In the genomic region with DNA sequence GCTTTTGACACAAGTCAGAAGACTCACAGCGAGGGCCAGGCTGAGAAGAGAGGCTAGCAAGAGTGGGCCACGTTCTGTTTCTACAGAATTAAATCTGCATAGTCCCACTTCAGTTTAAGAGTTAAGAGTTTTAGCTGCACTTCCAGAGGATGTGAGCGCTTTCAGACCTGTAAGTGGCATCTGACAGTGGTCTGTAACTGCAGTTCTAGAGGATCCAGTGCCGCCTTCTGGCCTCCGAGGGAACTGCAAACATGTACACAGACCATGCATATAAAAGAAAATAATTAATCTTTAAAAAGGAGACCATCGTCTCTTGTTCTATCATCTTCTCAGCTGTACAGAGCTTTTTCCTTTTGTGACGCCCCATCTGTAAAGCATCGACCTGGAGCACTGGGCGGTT, we compare ENCODE assay signal across 8 mouse cellular contexts. TPM values are rescaled to one million over a fixed set of nuclear protein-coding genes. Genes with fewer than 3 reads are reported as not detected.
A peak's percentile ranks its signal among the peaks of the same experiment; 100 is the strongest.
DNase-seq lines count a peak whose midpoint lies in the region; ATAC-seq and TF ChIP-seq lines count a peak whose summit lies in the region.

No protein-coding gene starts in this region.

- peak; percentile 58; the same call in 1 of the 2 replicates for TF ChIP-seq CTCF in embryonic fibroblast, embryonic 13.5 days (IDR thresholded peaks at IDR 0.05; ENCODE audit: borderline replicate concordance, insufficient read depth, low read length)
- TF ChIP-seq CTCF in liver, postnatal 0 days (IDR thresholded peaks at IDR 0.05; ENCODE audit: low read depth), result peak; percentile 60

- H3K27ac ChIP-seq in intestine, embryonic 14.5 days (ENCODE audit: low read depth), result no peak overlapping the region
- H3K27ac ChIP-seq in intestine, embryonic 15.5 days, result no peak overlapping the region
- H3K27ac ChIP-seq in embryonic fibroblast, embryonic 13.5 days (ENCODE audit: insufficient read depth, low read length), result no peak overlapping the region
- H3K27ac ChIP-seq in liver, postnatal 0 days (ENCODE audit: low read depth), result no peak overlapping the region

- 27% methylated on average over 9 of the region's 9 CpGs for WGBS in intestine, embryonic 14.5 days
- 31% methylated on average over 9 of the region's 9 CpGs for WGBS in intestine, embryonic 15.5 days
- 36% methylated on average over 9 of the region's 9 CpGs for whole genome bisulfite sequencing in liver, postnatal 0 days (ENCODE audit: insufficient replicate concordance)

- H3K27me3 ChIP-seq in intestine, embryonic 14.5 days (replicated peaks; ENCODE audit: control insufficient read depth, insufficient read depth, low read length), result no peaks in the 10 kb centered on the region
- H3K27me3 ChIP-seq in intestine, embryonic 15.5 days (replicated peaks), result no peaks in the 10 kb centered on the region
- no peaks in the 10 kb centered on the region for H3K27me3 ChIP-seq in liver, postnatal 0 days (ENCODE audit: insufficient read depth, low read length)

- no peaks in the 10 kb centered on the region for H3K9me3 ChIP-seq in intestine, embryonic 14.5 days (ENCODE audit: control insufficient read depth, low read length)
- no peaks in the 10 kb centered on the region for H3K9me3 ChIP-seq in intestine, embryonic 15.5 days
- no peaks in the 10 kb centered on the region for H3K9me3 ChIP-seq in liver, postnatal 0 days (ENCODE audit: low read length)

- no peaks in the 10 kb centered on the region for H3K36me3 ChIP-seq in intestine, embryonic 14.5 days (ENCODE audit: control insufficient read depth, insufficient read depth, low read length)
- H3K36me3 ChIP-seq in intestine, embryonic 15.5 days, result no peaks in the 10 kb centered on the region
- no peaks in the 10 kb centered on the region for H3K36me3 ChIP-seq in liver, postnatal 0 days (replicated peaks; ENCODE audit: insufficient read depth, low read length)

- DNase-seq in intestine, embryonic 14.5 days (ENCODE audit: low spot score), result peak; percentile 70
- DNase-seq in 416B (ENCODE audit: low read depth) (peak; percentile 32), R1 (ENCODE audit: low read depth, low spot score) (peak; percentile 65)
- DNase-seq in liver, postnatal 0 days, result peak; percentile 46
- DNase-seq in thymus, postnatal 14 days, result peak; percentile 45

- TF ChIP-seq EP300 in liver, postnatal 0 days (IDR thresholded peaks at IDR 0.05; ENCODE audit: low read depth), result no peak

- no peaks in the 10 kb centered on the region for H3K4me1 ChIP-seq in intestine, embryonic 14.5 days (replicated peaks; ENCODE audit: control insufficient read depth, insufficient read depth, low read length)
- H3K4me1 ChIP-seq in intestine, embryonic 15.5 days (replicated peaks), result no peaks in the 10 kb centered on the region
- H3K4me1 ChIP-seq in embryonic fibroblast, embryonic 13.5 days (ENCODE audit: control insufficient read depth, insufficient read depth, low read length), result no peaks in the 10 kb centered on the region
- no peaks in the 10 kb centered on the region for H3K4me1 ChIP-seq in liver, postnatal 0 days (ENCODE audit: insufficient read depth)

- no peak for ATAC-seq in intestine, embryonic 14.5 days (replicated peaks; ENCODE audit: low FRiP score, low TSS enrichment, low read depth)
- ATAC-seq in intestine, embryonic 15.5 days, result no peak
- ATAC-seq in liver, postnatal 0 days, result no peak
- ATAC-seq in monocyte, adult 5-6 weeks (replicated peaks; ENCODE audit: insufficient number of reproducible peaks, low FRiP score, low TSS enrichment, poor library complexity, severe bottlenecking), result no peak

- no peak overlapping the region for H3K4me3 ChIP-seq in intestine, embryonic 14.5 days (ENCODE audit: low read depth, low read length)
- no peak overlapping the region for H3K4me3 ChIP-seq in intestine, embryonic 15.5 days (replicated peaks)
- H3K4me3 ChIP-seq in embryonic fibroblast, embryonic 13.5 days (ENCODE audit: insufficient read depth, low read length), result no peak overlapping the region
- no peak overlapping the region for H3K4me3 ChIP-seq in liver, postnatal 0 days (ENCODE audit: low read depth, low read length)

- H3K4me2 ChIP-seq in intestine, embryonic 14.5 days (ENCODE audit: low read length), result no peak overlapping the region
- no peak overlapping the region for H3K4me2 ChIP-seq in intestine, embryonic 15.5 days (replicated peaks)
- H3K4me2 ChIP-seq in liver, postnatal 0 days (ENCODE audit: low read depth, low read length), result no peak overlapping the region

- TF ChIP-seq POLR2A in embryonic fibroblast, embryonic 13.5 days (IDR thresholded peaks at IDR 0.05; ENCODE audit: low read depth, low read length), result no peak

- no peak overlapping the region for H3K9ac ChIP-seq in intestine, embryonic 14.5 days (ENCODE audit: low read length)
- no peak overlapping the region for H3K9ac ChIP-seq in intestine, embryonic 15.5 days
- H3K9ac ChIP-seq in liver, postnatal 0 days (replicated peaks), result no peak overlapping the region

RNA-seq across cellular contexts. Expression of a gene that starts 9.8 kb away (rescaled TPM):
- polyA plus RNA-seq in intestine, embryonic 14.5 days (2014; fragmentation: Nextera tagmentation; extraction: Ambion mirVana), result 1.1 and 1.2 TPM in 2 replicates
- polyA plus RNA-seq in intestine, embryonic 15.5 days (2015; fragmentation: Nextera tagmentation; extraction: Ambion mirVana), result 0.42 and 1.2 TPM in 2 replicates
- polyA plus RNA-seq in embryonic fibroblast, embryonic 13.5 days (2011; ENCODE audit: insufficient read length, low read depth, missing spikeins), result not detected in 2 replicates
- polyA plus RNA-seq in liver, postnatal 0 days (2015; fragmentation: Nextera tagmentation; extraction: Ambion mirVana), result 0.06 and 0.13 TPM in 2 replicates
- not detected in 3 replicates for total RNA-seq in monocyte, adult 5-6 weeks (2017)
